8 mouse cellular contexts compared by ENCODE assay signal in genomic region chr14:73234468-73235031, GRCm38 (mm10). TPM values are rescaled to one million over a fixed set of nuclear protein-coding genes. Genes with fewer than 3 reads are reported as not detected.
DNase-seq lines count a peak whose midpoint lies in the region; ATAC-seq and TF ChIP-seq lines count a peak whose summit lies in the region.

No protein-coding gene starts in this region.

- no peaks in the 10 kb centered on the region for H3K9me3 ChIP-seq in hindbrain, embryonic 10.5 days
- no peaks in the 10 kb centered on the region for H3K9me3 ChIP-seq in hindbrain, embryonic 11.5 days (ENCODE audit: control insufficient read depth, low read length)
- no peaks in the 10 kb centered on the region for H3K9me3 ChIP-seq in intestine, embryonic 15.5 days

- no peak for TF ChIP-seq POLR2A in cortical plate, adult 2 months (IDR thresholded peaks at IDR 0.05; ENCODE audit: extremely low read depth, insufficient read depth, low read length)

- no peak overlapping the region for H3K4me3 ChIP-seq in hindbrain, embryonic 10.5 days
- no peak overlapping the region for H3K4me3 ChIP-seq in hindbrain, embryonic 11.5 days (ENCODE audit: low read depth, low read length)
- H3K4me3 ChIP-seq in cortical plate, adult 2 months (ENCODE audit: insufficient read depth, low read length), result no peak overlapping the region
- no peak overlapping the region for H3K4me3 ChIP-seq in intestine, embryonic 15.5 days (replicated peaks)

- WGBS in hindbrain, embryonic 10.5 days, result 8% methylated on average over 2 of the region's 2 CpGs
- 4% methylated on average over 2 of the region's 2 CpGs for WGBS in hindbrain, embryonic 11.5 days
- 14% methylated on average over 2 of the region's 2 CpGs for WGBS in intestine, embryonic 15.5 days

- H3K4me1 ChIP-seq in hindbrain, embryonic 10.5 days (replicated peaks), result peaks cover 29% of the 10 kb centered on the region
- H3K4me1 ChIP-seq in hindbrain, embryonic 11.5 days (replicated peaks; ENCODE audit: control insufficient read depth, insufficient read depth, low read length), result no peaks in the 10 kb centered on the region
- H3K4me1 ChIP-seq in cortical plate, adult 2 months (ENCODE audit: control insufficient read depth, insufficient read depth, low read length), result no peaks in the 10 kb centered on the region
- peaks cover 7% of the 10 kb centered on the region for H3K4me1 ChIP-seq in intestine, embryonic 15.5 days (replicated peaks)

- no peak for TF ChIP-seq CTCF in cortical plate, adult 2 months (IDR thresholded peaks at IDR 0.05; ENCODE audit: extremely low read depth, insufficient read depth, low read length)

- peak overlapping the region; percentile 80 for H3K27ac ChIP-seq in hindbrain, embryonic 10.5 days
- H3K27ac ChIP-seq in hindbrain, embryonic 11.5 days (ENCODE audit: low read depth, low read length), result no peak overlapping the region
- H3K27ac ChIP-seq in cortical plate, adult 2 months (ENCODE audit: insufficient read depth, low read length), result peak overlapping the region; percentile 47; the same call in 1 of the 2 replicates
- peak overlapping the region; percentile 62 for H3K27ac ChIP-seq in intestine, embryonic 15.5 days

- H3K4me2 ChIP-seq in hindbrain, embryonic 11.5 days (replicated peaks; ENCODE audit: low read depth, low read length), result no peak overlapping the region
- no peak overlapping the region for H3K4me2 ChIP-seq in intestine, embryonic 15.5 days (replicated peaks)

- H3K36me3 ChIP-seq in hindbrain, embryonic 10.5 days, result peaks cover 11% of the 10 kb centered on the region
- no peaks in the 10 kb centered on the region for H3K36me3 ChIP-seq in hindbrain, embryonic 11.5 days (ENCODE audit: control insufficient read depth, insufficient read depth, low read length)
- no peaks in the 10 kb centered on the region for H3K36me3 ChIP-seq in intestine, embryonic 15.5 days

- no peak overlapping the region for H3K9ac ChIP-seq in hindbrain, embryonic 11.5 days (ENCODE audit: low read depth, low read length)
- no peak overlapping the region for H3K9ac ChIP-seq in intestine, embryonic 15.5 days

- ATAC-seq in hindbrain, embryonic 11.5 days (ENCODE audit: low FRiP score), result no peak
- ATAC-seq in intestine, embryonic 15.5 days, result no peak

- peak; percentile 25 for DNase-seq in hindbrain, embryonic 10.5 days (ENCODE audit: low spot score)
- no peak for DNase-seq in hindbrain, embryonic 11.5 days (ENCODE audit: low spot score)
- DNase-seq in neural tube, embryonic 10.5 days (ENCODE audit: extremely low spot score, low spot score), result peak; percentile 33
- DNase-seq in frontal cortex, adult 2 months (ENCODE audit: extremely low spot score in 1 of 2, low spot score in 1 of 2), result no peak
- no peak for DNase-seq in urinary bladder, postnatal 14 days (ENCODE audit: low spot score)
- DNase-seq in frontal cortex, postnatal 14 days (ENCODE audit: low spot score in 2 of 2), result no peak

- H3K27me3 ChIP-seq in hindbrain, embryonic 10.5 days (ENCODE audit: insufficient read depth, poor library complexity, severe bottlenecking), result no peaks in the 10 kb centered on the region
- no peaks in the 10 kb centered on the region for H3K27me3 ChIP-seq in hindbrain, embryonic 11.5 days (ENCODE audit: control insufficient read depth, insufficient read depth, low read length)
- no peaks in the 10 kb centered on the region for H3K27me3 ChIP-seq in intestine, embryonic 15.5 days (replicated peaks)

RNA-seq across cellular contexts. Expression of gene Lpar6, which starts 3.1 kb away (rescaled TPM):
- 15.4 and 18.0 TPM in 2 replicates for polyA plus RNA-seq in hindbrain, embryonic 10.5 days (2016; fragmentation: Nextera tagmentation; extraction: Ambion mirVana)
- 15.6 and 19.3 TPM in 2 replicates for polyA plus RNA-seq in hindbrain, embryonic 11.5 days (2014; fragmentation: Nextera tagmentation; extraction: Ambion mirVana)
- 3.3 and 3.4 TPM in 2 replicates for polyA plus RNA-seq in cortical plate, adult 2 months (2012; rRNA removed)
- polyA plus RNA-seq in intestine, embryonic 15.5 days (2015; fragmentation: Nextera tagmentation; extraction: Ambion mirVana), result 12.3 and 15.5 TPM in 2 replicates
- polyA plus RNA-seq in frontal cortex, adult 2 months (2012; rRNA removed), result 3.3 and 3.9 TPM in 2 replicates

Comparison
In these comparisons a context has a peak if more than half of its experiments do, and no peak if none do; other contexts are left out.
1. DNase-seq: peak in hindbrain, embryonic 10.5 days (single experiment) and neural tube, embryonic 10.5 days (single experiment); none in hindbrain, embryonic 11.5 days (single experiment), frontal cortex, adult 2 months (0 of 2), urinary bladder, postnatal 14 days (single experiment) and frontal cortex, postnatal 14 days (0 of 2).